Mouse (Mus musculus) thymus, adult 2 months (tissue): ENCODE results near the gene Tenm4.

ENCODE experiments used
- CTCF ChIP-seq: fragments of 200-500 bp; IDR thresholded peaks from 2 replicates; pipeline ENCODE4 v1.5.1; 2012; ENCODE audit warnings: mild to moderate bottlenecking, control low read depth, low read length, moderate library complexity, borderline replicate concordance; ENCODE audit not compliant: control insufficient read depth, poor library complexity, insufficient read depth; ENCODE audit errors: extremely low read depth
- POLR2A ChIP-seq: fragments of 200-500 bp; IDR thresholded peaks from 2 replicates; pipeline ENCODE4 v1.6.1; 2012; ENCODE audit warnings: mild to moderate bottlenecking, low read length, control low read depth, moderate library complexity; ENCODE audit not compliant: control insufficient read depth, poor library complexity, insufficient read depth; ENCODE audit errors: extremely low read depth

GRCm38 (mm10) chr7:96905422-96905821 lies 734.4 kb downstream of the Tenm4 start:
- no peak for TF ChIP-seq CTCF
- no peak for TF ChIP-seq POLR2A
